Mouse (Mus musculus): ENCODE data around the gene Eras. TPM values are rescaled to one million over a fixed set of nuclear protein-coding genes. Genes with fewer than 3 reads are reported as not detected.
A peak's percentile ranks its signal among the peaks of the same experiment; 100 is the strongest.
"Not testable (repeated sequence)": the region's sequence is repeated elsewhere in the genome, so short reads cannot be mapped to it uniquely, and the experiment has no call there.

Eras gene
- not detected for total RNA-seq (2021)
- long read RNA-seq, experiment 1 = 0 reads
- long read RNA-seq, experiment 2 = 0 reads

DNA sequence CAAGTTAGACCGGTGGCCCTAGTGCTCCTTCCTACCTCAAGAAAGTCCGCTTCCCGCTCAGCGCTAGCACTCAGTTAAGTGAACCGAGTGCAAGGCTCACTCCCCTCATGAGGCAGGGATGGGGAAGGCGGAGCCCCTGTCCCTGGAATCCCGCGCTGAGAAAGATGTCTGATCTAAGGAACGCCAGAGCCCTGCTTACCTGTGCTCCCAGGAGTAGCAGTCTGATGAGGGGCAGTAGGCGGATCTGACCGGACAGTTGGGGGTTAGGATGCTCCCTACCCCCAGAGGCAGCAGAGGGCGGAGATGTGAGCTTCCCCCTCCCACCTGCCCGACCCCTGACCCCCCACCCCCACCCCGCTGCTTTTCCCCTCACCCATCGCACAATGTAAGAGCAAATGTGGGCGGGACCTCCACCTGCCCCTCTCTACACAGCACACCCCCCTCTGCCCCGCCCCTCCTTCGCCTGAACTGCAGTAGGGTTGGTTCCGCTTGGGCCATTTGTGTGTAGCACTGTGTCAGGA lies at the start of gene Eras:
Eras (minus strand) TSS at position 338 of the 521 bp plus-strand sequence.
- no peak for DNase-seq (ENCODE audit: low spot score)

DNA sequence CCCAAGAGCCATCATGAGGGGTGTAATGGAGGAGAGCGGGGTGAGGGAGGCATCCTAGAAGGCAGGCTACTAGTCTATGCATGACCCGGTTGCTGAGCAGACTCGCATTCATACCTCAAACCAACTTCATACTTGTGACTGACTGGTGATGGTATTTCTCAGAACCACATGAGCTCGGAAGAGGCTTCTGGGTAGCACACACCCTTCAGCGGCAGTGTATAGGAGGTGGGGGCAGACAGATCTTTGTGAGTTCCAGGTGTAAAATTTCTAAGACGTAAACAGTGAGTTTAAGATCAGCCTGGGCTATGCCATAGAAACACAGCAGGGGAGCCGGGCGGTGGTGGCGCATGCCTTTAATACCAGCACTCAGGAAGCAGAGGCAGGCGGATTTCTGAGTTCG lies 49.5 kb upstream of the Eras start, which contains the start of gene Gata1:
Gata1 (minus strand) TSS at position 180 of the 400 bp plus-strand sequence.
- no peak for DNase-seq (ENCODE audit: low spot score)

- DNase-seq (ENCODE audit: low spot score) = no peak
These were observed 42.9 kb upstream of the Eras start for GRCm38 (mm10) chrX:7971292-7971691.

DNA sequence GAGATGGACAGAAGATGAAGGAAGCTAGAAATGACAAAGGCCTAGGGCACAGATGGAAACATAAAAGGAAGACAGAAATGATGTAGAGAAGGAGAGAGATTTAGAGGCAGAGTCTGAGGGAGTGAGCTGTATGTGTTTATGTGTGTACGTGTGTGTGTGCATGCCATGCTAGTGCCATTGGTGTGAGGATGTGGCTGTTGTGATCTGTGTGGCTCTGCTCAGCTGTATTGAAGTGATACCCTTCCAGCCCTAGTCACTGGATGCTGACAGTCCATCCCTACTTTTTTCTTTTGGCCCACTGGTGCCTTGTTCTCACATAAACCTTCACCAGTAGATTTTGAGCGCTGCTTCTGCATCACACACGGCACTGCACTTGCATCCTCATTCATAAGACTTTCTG lies 40.5 kb upstream of the Eras start:
- DNase-seq (ENCODE audit: low spot score) = no peak

- DNase-seq (ENCODE audit: low spot score) = no peak
These were observed 39.8 kb upstream of the Eras start for GRCm38 (mm10) chrX:7968226-7968625.

DNA sequence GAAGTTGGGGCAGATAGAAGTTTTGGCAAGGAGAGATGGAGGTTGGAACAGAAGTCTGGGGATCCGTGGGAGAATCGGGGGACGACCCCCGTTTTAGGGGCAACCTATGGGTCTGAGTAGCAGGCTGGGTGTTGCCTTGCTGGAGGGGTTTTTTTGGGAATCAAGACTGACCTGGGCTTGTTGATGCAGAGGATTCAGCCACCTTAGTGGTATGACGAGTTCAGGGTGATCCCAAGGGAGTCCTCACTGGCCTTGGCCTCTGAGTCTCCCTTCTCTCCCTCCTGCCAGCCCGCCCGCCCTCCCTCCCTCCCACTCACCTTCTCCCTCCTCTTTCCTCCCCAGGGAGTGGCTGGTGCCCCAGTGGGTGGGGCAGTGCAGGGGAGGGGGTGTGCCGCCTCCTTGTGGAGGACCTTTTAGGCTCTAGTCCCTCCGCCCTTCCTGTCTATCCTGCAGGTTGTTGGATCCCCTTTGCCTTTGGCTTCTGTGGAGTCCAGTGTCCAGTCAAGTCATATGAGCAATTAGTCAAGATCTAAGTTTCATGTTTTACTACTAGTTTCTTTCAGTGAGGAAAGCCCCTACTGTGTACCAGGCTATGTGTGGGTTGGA lies 39.3 kb upstream of the Eras start:
- DNase-seq (ENCODE audit: low spot score) = no peak

GRCm38 (mm10) chrX:7966161-7966560 lies 37.8 kb upstream of the Eras start:
- DNase-seq (ENCODE audit: low spot score) = no peak

DNA sequence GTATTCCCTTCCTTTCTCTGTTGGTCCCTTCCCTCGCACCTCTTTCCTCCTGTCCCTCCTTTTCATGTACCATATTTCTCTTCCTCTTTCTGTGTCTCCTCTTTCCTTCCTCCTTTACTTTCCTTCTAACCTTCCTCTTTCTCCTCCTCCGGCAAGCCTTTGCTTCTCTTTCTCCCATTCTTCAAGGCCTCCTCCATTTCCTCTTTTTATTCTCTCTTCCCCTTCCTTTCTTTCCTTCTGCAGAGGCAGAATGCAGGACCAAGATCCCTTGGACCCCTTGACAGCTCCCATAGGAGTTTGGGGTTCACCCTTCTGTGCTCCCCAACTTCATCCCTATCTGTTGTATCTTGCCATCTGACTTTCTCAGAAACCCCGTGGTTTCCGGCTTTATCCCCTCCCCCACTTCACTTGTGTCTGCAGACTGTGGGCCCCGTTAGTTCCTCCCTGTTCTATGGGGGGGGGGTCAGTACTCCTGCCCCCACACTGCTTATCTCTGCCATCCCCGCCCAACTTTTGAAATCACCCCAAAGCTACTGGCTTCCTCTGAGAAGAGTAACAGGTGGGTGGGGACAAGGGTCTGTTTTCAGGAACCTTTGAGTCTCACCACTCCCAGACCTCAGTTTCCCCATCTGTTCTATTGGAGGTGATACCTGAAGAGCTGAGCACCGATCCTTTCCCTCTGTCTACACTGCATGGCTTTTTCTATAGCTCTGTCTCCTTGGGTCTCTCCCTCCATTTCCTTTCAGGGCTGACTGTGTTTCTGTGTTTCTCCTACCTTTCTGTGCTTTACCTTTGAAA lies 35.6 kb upstream of the Eras start:
- DNase-seq (ENCODE audit: low spot score) = no peak

- DNase-seq (ENCODE audit: low spot score) = no peak
These were observed 30.5 kb upstream of the Eras start for GRCm38 (mm10) chrX:7958868-7959267.

DNA sequence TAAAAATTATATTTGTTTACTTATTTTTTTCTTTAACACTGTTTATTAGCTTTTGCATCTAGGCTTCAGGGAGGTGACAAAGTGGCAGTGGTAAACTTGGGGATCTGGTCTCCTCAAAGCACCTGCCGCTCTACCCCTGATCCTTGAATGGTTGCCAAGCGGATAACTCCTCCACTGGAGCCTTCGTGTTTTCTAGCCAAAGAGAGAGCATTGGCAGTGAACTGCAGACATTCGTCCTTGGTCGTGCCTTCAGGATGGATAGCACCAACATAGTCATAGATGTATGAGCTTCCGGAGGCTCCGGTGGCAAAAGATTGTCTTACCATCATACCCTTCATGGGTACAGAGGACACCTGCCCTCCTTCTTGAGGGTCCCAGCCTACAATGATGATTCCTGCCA lies 21.7 kb upstream of the Eras start:
- DNase-seq (ENCODE audit: low spot score) = no peak

GRCm38 (mm10) chrX:7947900-7948492 lies 19.6 kb upstream of the Eras start:
- DNase-seq (ENCODE audit: low spot score) = peak; percentile 95

- DNase-seq (ENCODE audit: low spot score) = no peak
These were observed 18.9 kb upstream of the Eras start, which contains the start of gene Hdac6 for GRCm38 (mm10) chrX:7947108-7947899. Gene Hdac6 (minus strand): TSS chrX:7947889.

- no peak for DNase-seq (ENCODE audit: low spot score)
These were observed 17.2 kb upstream of the Eras start for GRCm38 (mm10) chrX:7945618-7946017.

GRCm38 (mm10) chrX:7937667-7938066 lies 9.3 kb upstream of the Eras start:
- no peak for DNase-seq (ENCODE audit: low spot score)

- no peak for DNase-seq (ENCODE audit: low spot score)
These were observed 8.5 kb upstream of the Eras start for GRCm38 (mm10) chrX:7936874-7937273.

DNA sequence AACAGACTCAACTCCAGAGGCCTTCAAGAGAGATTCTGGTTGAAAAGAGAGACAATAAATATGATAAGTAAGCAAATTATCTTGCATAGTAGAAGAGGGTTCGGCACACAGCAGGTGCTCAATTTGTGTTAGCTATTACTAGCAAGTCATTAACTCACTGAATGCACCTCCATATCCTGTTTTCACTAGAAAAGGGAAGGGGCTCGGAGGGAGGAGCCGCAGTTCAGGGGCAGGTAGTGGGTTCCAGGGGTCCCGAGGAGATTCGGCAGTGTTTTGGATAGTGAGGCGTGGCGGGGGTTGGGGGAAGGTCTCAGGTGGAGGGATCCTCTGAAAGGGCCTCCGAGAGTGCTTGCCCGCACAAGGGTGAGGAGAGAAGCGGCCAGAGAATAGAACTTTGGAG lies 1.3 kb downstream of the Eras start:
- no peak for DNase-seq (ENCODE audit: low spot score)

DNA sequence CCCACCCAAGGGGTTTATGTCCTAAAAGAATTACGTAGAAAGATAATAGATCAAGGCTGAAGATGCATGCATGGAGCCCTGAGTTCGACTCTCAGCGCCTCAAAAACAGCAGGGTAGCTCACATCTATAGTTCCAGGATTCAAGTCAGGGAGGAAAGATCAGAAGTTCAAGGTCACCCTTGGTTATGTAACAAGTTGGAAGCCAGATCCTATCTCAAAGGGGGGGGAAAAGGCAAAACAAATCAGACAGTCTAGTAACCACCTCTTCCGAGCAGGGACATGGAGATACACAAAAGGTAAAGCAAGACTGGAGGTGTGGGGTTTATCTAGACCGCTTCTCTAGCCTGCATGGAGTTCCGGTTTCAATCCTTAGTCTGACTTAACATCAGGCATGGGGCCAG lies 2.1 kb downstream of the Eras start:
- DNase-seq (ENCODE audit: low spot score) = no peak

DNA sequence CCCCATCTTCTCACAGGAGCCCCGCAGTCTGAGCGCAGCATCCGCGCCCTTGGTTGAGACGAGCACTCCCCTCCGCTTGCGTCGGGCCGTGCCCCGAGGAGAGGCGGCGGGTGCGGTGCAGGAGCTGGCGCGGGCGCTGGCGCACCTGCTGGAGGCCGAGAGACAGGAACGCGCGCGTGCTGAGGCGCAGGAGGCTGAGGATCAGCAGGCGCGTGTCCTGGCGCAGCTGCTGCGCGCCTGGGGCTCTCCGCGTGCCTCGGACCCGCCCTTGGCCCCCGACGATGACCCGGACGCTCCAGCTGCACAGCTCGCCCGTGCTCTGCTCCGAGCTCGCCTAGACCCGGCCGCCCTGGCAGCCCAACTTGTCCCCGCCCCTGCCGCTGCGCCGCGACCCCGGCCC lies 6.4 kb downstream of the Eras start:
- DNase-seq (ENCODE audit: low spot score) = no peak

GRCm38 (mm10) chrX:7919601-7920383 lies 8.6 kb downstream of the Eras start, which contains the start of gene Pcsk1n:
Gene Pcsk1n (plus strand): TSS chrX:7919822.
- DNase-seq (ENCODE audit: low spot score) = no peak

DNA sequence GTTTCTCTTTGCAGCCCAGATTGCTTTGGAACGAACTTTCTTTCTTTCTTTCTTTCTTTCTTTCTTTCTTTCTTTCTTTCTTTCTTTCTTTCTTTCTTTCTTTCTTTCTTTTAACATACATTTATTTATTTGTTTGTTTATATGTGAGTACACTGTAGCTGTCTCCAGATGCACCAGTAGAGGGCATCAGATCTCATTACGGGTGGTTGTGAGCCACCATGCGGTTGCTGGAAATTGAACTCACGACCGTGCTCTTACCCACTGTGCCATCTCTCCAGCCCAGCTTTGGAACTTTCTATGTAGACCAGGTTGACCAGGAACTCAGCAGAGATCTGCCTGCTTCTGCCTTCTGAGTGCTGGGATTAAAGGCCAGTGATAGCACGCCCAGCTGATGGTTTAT lies 10.4 kb downstream of the Eras start:
- DNase-seq (ENCODE audit: low spot score) = not testable (repeated sequence)

DNA sequence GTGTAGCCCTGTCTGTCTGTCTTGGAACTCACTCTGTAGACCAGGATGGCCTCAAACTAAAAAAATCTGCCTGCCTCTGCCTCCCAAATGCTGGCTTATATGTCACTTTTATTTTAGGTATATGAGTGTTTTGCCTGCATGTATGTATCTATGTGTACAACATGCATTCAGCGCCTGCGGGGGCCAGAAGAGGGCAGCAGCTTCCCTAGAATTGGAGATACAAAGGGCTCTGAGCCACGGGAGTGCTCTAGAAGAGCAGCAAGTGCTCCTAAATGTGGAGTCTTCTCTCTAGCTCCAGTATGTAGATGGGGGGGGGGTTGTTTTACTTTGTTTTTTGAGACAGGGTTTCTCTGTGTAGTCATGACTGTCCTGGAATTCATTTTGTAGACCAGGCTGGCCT lies 12.7 kb downstream of the Eras start:
- not testable (repeated sequence) for DNase-seq (ENCODE audit: low spot score)

All from gastrocnemius, adult 18-20 months (tissue).